Mouse (Mus musculus) gonadal fat pad, adult 2 months (tissue): ENCODE measurements at regions not wholly inside any gene's neighbourhood (a gene's known extent, or its start where the extent isn't known, plus 50 kb on each side); places are given as distances from the start of the nearest gene placed in this dataset.

ENCODE experiments used
- DNase-seq: peaks from one replicate; pipeline ENCODE4 v3.0.0-alpha.2; 2012; ENCODE audit warnings: low read depth

- no peak for DNase-seq
These were observed 73.1 kb upstream of the Lrig1 start for GRCm38 (mm10) chr6:94772868-94773603.

- no peak for DNase-seq
These were observed 72.4 kb upstream of the Lrig1 start for GRCm38 (mm10) chr6:94772391-94772790.

- DNase-seq, result no peak
These were observed 68.3 kb upstream of the Lrig1 start for GRCm38 (mm10) chr6:94768230-94768629.

- no peak for DNase-seq
These were observed 65.8 kb upstream of the Lrig1 start for GRCm38 (mm10) chr6:94765724-94766123.

GRCm38 (mm10) chr6:94761341-94761740 is 61.4 kb upstream of the Lrig1 start:
- no peak for DNase-seq

- DNase-seq, result no peak
These were observed 60.7 kb upstream of the Lrig1 start for GRCm38 (mm10) chr6:94760629-94761111.

- no peak for DNase-seq
These were observed 59.7 kb upstream of the Lrig1 start for GRCm38 (mm10) chr6:94759649-94760048.

GRCm38 (mm10) chr6:94756006-94756405 is 56.0 kb upstream of the Lrig1 start:
- DNase-seq, result no peak

GRCm38 (mm10) chr6:94755297-94755831 is 55.4 kb upstream of the Lrig1 start:
- DNase-seq, result no peak

GRCm38 (mm10) chr6:94754522-94754921 is 54.6 kb upstream of the Lrig1 start:
- DNase-seq, result no peak

GRCm38 (mm10) chr6:94751101-94751440 is 51.1 kb upstream of the Lrig1 start:
- DNase-seq, result no peak

GRCm38 (mm10) chr6:94750228-94751100 is 50.5 kb upstream of the Lrig1 start:
- no peak for DNase-seq
